Mouse (Mus musculus) MEL (cell line): ENCODE results near the gene Ncmap. TPM values are rescaled to one million over a fixed set of nuclear protein-coding genes. Genes with fewer than 3 reads are reported as not detected.

ENCODE experiments used
- DNase-seq: peaks from one replicate; pipeline ENCODE4 v3.0.0; 2011; ENCODE audit warnings: low read depth, low spot score
- H3K27ac ChIP-seq: 2 replicates; pipeline ENCODE4 v1.5.1; 2012; ENCODE audit warnings: low read depth, mild to moderate bottlenecking, control low read depth, low read length, moderate library complexity; ENCODE audit not compliant: control insufficient read depth
- H3K27me3 ChIP-seq, 2 experiments: fragments of 150-350 bp in 1 of 2; sonication (generic) in 1 of 2; 2 replicates each; pipeline ENCODE4 v1.6.1; 2012; ENCODE audit warnings: low read length in 2 of 2, mild to moderate bottlenecking in 2 of 2, improper control_type of control experiment in 1 of 2, moderate library complexity in 1 of 2; ENCODE audit not compliant: insufficient read depth in 2 of 2, control insufficient read depth in 1 of 2
- H3K36me3 ChIP-seq, 2 experiments: 2 replicates each; pipeline ENCODE4 v1.6.1; 2012 to 2014; ENCODE audit warnings: low read length in 2 of 2, improper control_type of control experiment in 1 of 2, inconsistent platforms in 1 of 2, mild to moderate bottlenecking in 1 of 2; ENCODE audit not compliant: insufficient read depth in 2 of 2, control insufficient read depth in 1 of 2
- H3K4me1 ChIP-seq, 2 experiments: fragments of 150-350 bp in 1 of 2; sonication (generic) in 1 of 2; 2 replicates each; pipeline ENCODE4 v1.6.1; 2012; ENCODE audit warnings: low read length in 2 of 2, improper control_type of control experiment in 1 of 2, mild to moderate bottlenecking in 1 of 2; ENCODE audit not compliant: insufficient read depth in 2 of 2, control insufficient read depth in 1 of 2
- H3K4me3 ChIP-seq, 2 experiments: fragments of 150-350 bp in 1 of 2; sonication (generic) in 1 of 2; 2 replicates each; pipeline ENCODE4 v1.5.1; 2012; ENCODE audit warnings: low read depth in 2 of 2, low read length in 2 of 2, mild to moderate bottlenecking in 2 of 2, moderate library complexity in 2 of 2, control low read depth in 1 of 2, improper control_type of control experiment in 1 of 2; ENCODE audit not compliant: control insufficient read depth in 1 of 2, insufficient read depth in 1 of 2
- H3K79me2 ChIP-seq: 2 replicates; pipeline ENCODE4 v1.6.1; 2012; ENCODE audit warnings: mild to moderate bottlenecking, low read length, moderate library complexity; ENCODE audit not compliant: control insufficient read depth, poor library complexity, insufficient read depth
- H3K9ac ChIP-seq: 2 replicates; pipeline ENCODE4 v1.6.1; 2012; ENCODE audit warnings: low read depth, mild to moderate bottlenecking, control low read depth, low read length, moderate library complexity; ENCODE audit not compliant: control insufficient read depth, poor library complexity, severe bottlenecking
- H3K9me3 ChIP-seq: fragments of 150-350 bp; sonication (generic); replicated peaks from 2 replicates; pipeline ENCODE4 v1.6.1; 2012; ENCODE audit warnings: mild to moderate bottlenecking, low read length, improper control_type of control experiment, moderate library complexity; ENCODE audit not compliant: insufficient read depth
- CTCF ChIP-seq, 3 experiments: IDR thresholded peaks in 2 of 3; conservative IDR thresholded peaks in 1 of 3; 2 replicates each; pipeline ENCODE4 v1.5.1; 2011 to 2012; ENCODE audit warnings: low read length in 3 of 3, low read depth in 2 of 3, mild to moderate bottlenecking in 2 of 3, improper control_type of control experiment in 1 of 3, inconsistent platforms in 1 of 3, mixed read lengths in 1 of 3, moderate library complexity in 1 of 3; ENCODE audit not compliant: control insufficient read depth in 1 of 3, insufficient read depth in 1 of 3, poor library complexity in 1 of 3, severe bottlenecking in 1 of 3
- ETS1 ChIP-seq: IDR thresholded peaks from 2 replicates; pipeline ENCODE4 v1.6.1; 2012; ENCODE audit warnings: low read depth, mild to moderate bottlenecking, inconsistent platforms, low read length, improper control_type of control experiment, moderate library complexity
- GABPA ChIP-seq: IDR thresholded peaks from 2 replicates; pipeline ENCODE4 v1.6.1; 2012; ENCODE audit warnings: low read depth, mild to moderate bottlenecking, inconsistent platforms, low read length, improper control_type of control experiment, moderate library complexity
- GATA1 ChIP-seq: IDR thresholded peaks from 2 replicates; pipeline ENCODE4 v1.6.1; 2011; ENCODE audit warnings: low read depth, low read length, improper control_type of control experiment
- MAZ ChIP-seq: IDR thresholded peaks from 2 replicates; pipeline ENCODE4 v1.6.1; 2012; ENCODE audit warnings: low read depth, mild to moderate bottlenecking, inconsistent platforms, low read length, improper control_type of control experiment
- NRF1 ChIP-seq: IDR thresholded peaks from 2 replicates; pipeline ENCODE4 v1.6.1; 2014; ENCODE audit warnings: low read depth, mild to moderate bottlenecking, inconsistent platforms, low read length, improper control_type of control experiment, moderate library complexity; ENCODE audit not compliant: poor library complexity, insufficient read depth, severe bottlenecking
- POLR2A ChIP-seq, 2 experiments: IDR thresholded peaks; 2 replicates each; pipeline ENCODE4 v1.6.1; 2011 to 2012; ENCODE audit warnings: low read length in 2 of 2, mild to moderate bottlenecking in 2 of 2, control low read depth in 1 of 2, improper control_type of control experiment in 1 of 2, low read depth in 1 of 2, moderate library complexity in 1 of 2; ENCODE audit not compliant: control insufficient read depth in 1 of 2, insufficient read depth in 1 of 2, poor library complexity in 1 of 2
- RCOR1 ChIP-seq: IDR thresholded peaks from 2 replicates; pipeline ENCODE4 v1.6.1; 2012; ENCODE audit warnings: low read depth, mild to moderate bottlenecking, inconsistent platforms, low read length, improper control_type of control experiment
- SMC3 ChIP-seq: IDR thresholded peaks from 2 replicates; pipeline ENCODE4 v1.6.1; 2011; ENCODE audit warnings: low read depth, low read length, improper control_type of control experiment
- TAL1 ChIP-seq: IDR thresholded peaks from 2 replicates; pipeline ENCODE4 v1.6.1; 2012; ENCODE audit warnings: mild to moderate bottlenecking, inconsistent platforms, low read length, moderate library complexity, mixed read lengths
- UBTF ChIP-seq: IDR thresholded peaks from 2 replicates; pipeline ENCODE4 v1.6.1; 2012; ENCODE audit warnings: low read depth, mild to moderate bottlenecking, inconsistent platforms, low read length, improper control_type of control experiment, moderate library complexity, borderline replicate concordance; ENCODE audit not compliant: insufficient read depth
- USF1 ChIP-seq: IDR thresholded peaks from 2 replicates; pipeline ENCODE4 v1.6.1; 2014; ENCODE audit warnings: low read depth, mild to moderate bottlenecking, inconsistent platforms, low read length, improper control_type of control experiment, moderate library complexity
- USF2 ChIP-seq, 2 experiments: IDR thresholded peaks; 2 replicates each; pipeline ENCODE4 v1.6.1; 2011 to 2012; ENCODE audit warnings: improper control_type of control experiment in 2 of 2, low read length in 2 of 2, borderline replicate concordance in 1 of 2, inconsistent platforms in 1 of 2, low read depth in 1 of 2, mild to moderate bottlenecking in 1 of 2; ENCODE audit not compliant: insufficient read depth in 1 of 2
- ZMIZ1 ChIP-seq: IDR thresholded peaks from 2 replicates; pipeline ENCODE4 v1.6.1; 2012; ENCODE audit warnings: low read depth, mild to moderate bottlenecking, inconsistent platforms, low read length, improper control_type of control experiment, moderate library complexity
- polyA plus RNA-seq, 2 experiments: library from polyadenylated mRNA; stranded (reverse) in 1 of 2; unstranded in 1 of 2; fragments of >175 nt in 1 of 2; fragments of >200 nt in 1 of 2; gene quantifications; 2 replicates each; pipeline versions ENCODE4 v1.2.1 to v1.2.4; 2012; ENCODE audit warnings: low replicate concordance in 2 of 2, low read depth in 1 of 2; ENCODE audit not compliant: insufficient read length in 2 of 2, insufficient read depth in 1 of 2, missing spikeins in 1 of 2
- total RNA-seq: library from RNA; depleted of rRNA; stranded (reverse); fragments of 300-350 nt; gene quantifications from 2 replicates; pipeline ENCODE4 v1.2.3, GENCODE M21; 2012

Gene Ncmap
- total and polyA plus RNA-seq, 3 experiments = 0.08 to 0.22 TPM; not detected in 1

DNA sequence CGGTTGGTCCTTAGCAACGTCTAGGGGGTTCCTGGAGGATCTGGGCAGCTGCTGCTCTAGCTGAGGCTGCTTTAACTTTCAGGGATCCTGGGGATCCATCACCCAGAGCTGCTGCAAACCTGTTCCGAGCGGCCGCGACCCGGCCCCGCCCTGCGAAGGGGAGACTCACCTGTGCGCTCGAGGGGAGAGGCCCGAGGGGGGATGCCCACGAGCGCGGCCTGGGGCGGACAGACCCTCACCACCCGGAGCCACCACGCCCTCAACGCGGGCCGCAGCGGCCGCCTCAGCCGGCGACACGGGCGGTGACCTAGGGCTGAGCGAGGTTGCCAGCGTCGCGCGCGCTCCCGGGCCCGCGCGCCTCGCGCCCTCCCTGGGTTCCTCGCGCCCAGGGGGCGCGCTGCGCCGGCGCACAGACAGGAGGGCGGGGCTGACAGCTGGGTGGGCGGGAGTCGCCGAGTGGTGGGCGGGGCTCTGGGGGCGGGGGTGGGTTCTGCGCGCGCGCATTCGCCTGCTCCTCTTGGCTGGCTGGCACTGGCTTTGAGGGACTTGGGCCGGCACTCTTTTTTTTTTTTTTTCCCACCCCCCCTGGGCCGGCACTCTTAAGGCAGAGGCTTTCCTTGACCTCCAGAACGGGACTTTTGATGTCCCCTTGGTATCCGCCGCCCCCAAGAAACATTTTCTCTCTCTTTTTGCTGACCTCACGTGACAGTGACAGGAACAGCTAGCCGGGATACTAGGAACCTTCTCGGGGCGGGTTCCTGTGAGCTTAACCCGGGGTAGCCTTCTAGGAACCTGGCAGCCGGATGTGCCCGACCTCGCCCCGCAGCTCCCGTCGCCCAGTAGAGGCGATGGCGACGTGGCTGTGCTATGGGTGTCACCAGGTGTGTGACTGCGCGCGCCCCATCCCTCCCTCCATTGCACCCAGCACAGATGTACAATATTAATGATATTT, 35.7 kb upstream of the Ncmap start, which contains the start of gene Rcan3 (continued):
- TF ChIP-seq USF1 (peak; percentile 89), MAZ (peak; percentile 36; the same call in 1 of the 2 replicates), SMC3 (no peak), CTCF (IDR thresholded peaks at IDR 0.05 in 2 of 3, conservative IDR thresholded peaks at IDR 0.05 in 1 of 3; ENCODE audit: control insufficient read depth in 1 of 3, insufficient read depth in 1 of 3, low read depth in 2 of 3, low read length in 3 of 3, poor library complexity in 1 of 3, severe bottlenecking in 1 of 3) (peak in 1 of 3 experiments; percentile 32; a peak in 1 of 6 replicates), GABPA (no peak)

DNA sequence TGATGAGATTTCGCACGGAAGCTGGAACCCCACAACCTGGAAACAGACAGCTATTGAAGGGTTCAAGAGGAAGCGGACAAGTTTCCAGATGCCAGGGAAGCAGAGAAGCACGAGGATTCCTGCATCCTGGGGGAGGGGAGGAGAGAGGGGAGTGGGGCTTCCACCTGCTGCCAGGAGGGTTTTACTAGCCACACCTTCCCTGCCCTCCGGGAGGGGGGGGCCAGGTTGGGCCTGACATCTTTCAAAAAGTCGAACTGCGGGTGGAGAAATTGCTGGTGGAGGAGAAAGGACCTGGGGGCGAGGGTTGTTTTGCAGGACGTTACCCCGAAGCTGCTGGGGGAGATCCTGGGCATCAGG, 35.0 kb upstream of the Ncmap start:
- H3K27me3 ChIP-seq = no peaks in the 10 kb centered on the region
- H3K27ac ChIP-seq = no peak overlapping the region

DNA sequence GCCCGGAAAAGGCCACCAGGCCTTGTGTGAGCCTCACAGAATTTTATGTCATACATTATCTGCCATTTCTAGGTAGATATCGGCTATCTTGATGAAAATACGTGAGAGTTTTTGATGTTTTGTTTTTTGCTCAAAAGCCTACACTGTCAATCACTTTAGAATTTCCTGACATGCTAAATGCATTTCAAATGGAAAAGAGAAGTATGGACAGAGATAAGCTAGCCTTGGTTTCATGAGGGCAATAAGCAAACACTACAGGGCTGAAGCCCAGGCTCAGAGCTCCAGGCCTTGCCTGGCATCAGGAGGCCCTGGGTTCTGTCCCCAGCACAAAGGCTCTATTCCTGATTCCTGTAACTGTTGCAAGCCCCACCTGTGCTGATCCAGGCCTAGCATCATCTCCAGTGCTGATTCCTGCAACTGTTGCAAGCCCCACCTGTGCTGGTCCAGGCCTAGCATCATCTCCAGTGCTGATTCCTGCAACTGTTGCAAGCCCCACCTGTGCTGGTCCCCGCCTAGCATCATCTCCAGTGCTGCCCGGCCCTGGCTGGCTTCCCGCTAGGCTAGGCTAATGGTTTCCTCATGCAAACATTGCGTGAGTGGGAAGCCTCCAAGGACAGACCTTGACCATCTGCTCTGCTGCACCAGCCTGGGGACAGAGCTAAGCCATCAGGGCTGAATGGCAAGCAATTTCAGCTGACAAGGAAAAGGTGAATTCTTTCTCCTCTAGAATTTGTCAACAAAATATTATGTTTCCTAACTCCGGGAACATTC, 32.1 kb upstream of the Ncmap start:
- peaks cover 7% of the 10 kb centered on the region; the same call in 1 of the 2 replicates for H3K79me2 ChIP-seq
- TF ChIP-seq ZMIZ1 (no peak), GATA1 (peak; percentile 65), ETS1 (0 out of 2 replicates have a peak, but pooled peaks have one; percentile 13)
- peak overlapping the region; percentile 14 for H3K27ac ChIP-seq
- no peak overlapping the region; a peak in 1 of 4 replicates for H3K4me3 ChIP-seq
- H3K36me3 ChIP-seq = peaks cover 0 to 27% of the 10 kb centered on the region in 2 experiments; a peak in 2 of 4 replicates
- no peaks in the 10 kb centered on the region for H3K27me3 ChIP-seq
- peak; percentile 53 for DNase-seq
- no peak overlapping the region for H3K9ac ChIP-seq
- H3K9me3 ChIP-seq = no peaks in the 10 kb centered on the region
- H3K4me1 ChIP-seq = peaks cover 22 to 23% of the 10 kb centered on the region in 2 experiments

More for the DNA sequence above, 35.0 kb upstream of the Ncmap start:
- H3K4me3 ChIP-seq = peak overlapping the region; percentile 63 to 68
- H3K9ac ChIP-seq = peak overlapping the region; percentile 76
- H3K9me3 ChIP-seq = no peaks in the 10 kb centered on the region
- peaks cover 21 to 36% of the 10 kb centered on the region in 2 experiments for H3K4me1 ChIP-seq
- H3K79me2 ChIP-seq = peaks cover 7% of the 10 kb centered on the region; the same call in 1 of the 2 replicates
- no peak for DNase-seq
- peaks cover 0 to 28% of the 10 kb centered on the region in 2 experiments; a peak in 2 of 4 replicates for H3K36me3 ChIP-seq
- TF ChIP-seq USF2 (IDR thresholded peaks at IDR 0.05; ENCODE audit: borderline replicate concordance in 1 of 2, insufficient read depth in 1 of 2, low read depth in 1 of 2, low read length in 2 of 2) = no peak
- no peak for TF ChIP-seq POLR2A (IDR thresholded peaks at IDR 0.05; ENCODE audit: control insufficient read depth in 1 of 2, insufficient read depth in 1 of 2, low read depth in 1 of 2, low read length in 2 of 2, poor library complexity in 1 of 2)
- TF ChIP-seq MAZ = no peak
- TF ChIP-seq UBTF = no peak
- no peak for TF ChIP-seq TAL1
- no peak for TF ChIP-seq NRF1
- no peak for TF ChIP-seq CTCF (IDR thresholded peaks at IDR 0.05 in 2 of 3, conservative IDR thresholded peaks at IDR 0.05 in 1 of 3; ENCODE audit: control insufficient read depth in 1 of 3, insufficient read depth in 1 of 3, low read depth in 2 of 3, low read length in 3 of 3, poor library complexity in 1 of 3, severe bottlenecking in 1 of 3)
- no peak for TF ChIP-seq ETS1
- TF ChIP-seq RCOR1 = no peak
